Mouse (Mus musculus): ENCODE measurements around the gene Dolk. TPM values are rescaled to one million over a fixed set of nuclear protein-coding genes. Genes with fewer than 3 reads are reported as not detected.

The Dolk gene
- polyA plus RNA-seq, 1 experiment from 2014 or later, result 14.0 TPM

- Histone ChIP-seq H3K27ac (no peak overlapping the region), H3K4me3 (replicated peaks) (no peak overlapping the region), H3K9ac (no peak overlapping the region), H3K4me1 (replicated peaks) (no peaks in the 10 kb centered on the region), H3K4me2 (no peak overlapping the region), H3K9me3 (replicated peaks) (no peaks in the 10 kb centered on the region), H3K36me3 (peaks cover 79% of the 10 kb centered on the region), H3K27me3 (no peaks in the 10 kb centered on the region)
- DNase-seq, result no peak
- ATAC-seq (ENCODE audit: low read depth), result no peak
- WGBS (ENCODE audit: insufficient replicate concordance), result 78% methylated on average over 5 of the region's 5 CpGs
Measured at GRCm38 (mm10) chr2:30299966-30300365, 13.8 kb upstream of the Dolk start.

GRCm38 (mm10) chr2:30299525-30299924 lies 13.4 kb upstream of the Dolk start:
- H3K4me3 ChIP-seq (replicated peaks), result no peak overlapping the region
- no peaks in the 10 kb centered on the region for H3K4me1 ChIP-seq (replicated peaks)
- ATAC-seq (ENCODE audit: low read depth), result no peak
- WGBS (ENCODE audit: insufficient replicate concordance), result 64% methylated on average over 3 of the region's 3 CpGs
- no peaks in the 10 kb centered on the region for H3K27me3 ChIP-seq
- no peak for DNase-seq
- no peaks in the 10 kb centered on the region for H3K9me3 ChIP-seq (replicated peaks)
- no peak overlapping the region for H3K27ac ChIP-seq
- H3K9ac ChIP-seq, result no peak overlapping the region
- H3K36me3 ChIP-seq, result peaks cover 75% of the 10 kb centered on the region
- H3K4me2 ChIP-seq, result no peak overlapping the region

GRCm38 (mm10) chr2:30287027-30287373 lies 866 bp upstream of the Dolk start:
- H3K9ac ChIP-seq, result peak overlapping the region; percentile 89
- ATAC-seq (ENCODE audit: low read depth) (no peak), DNase-seq (peak; percentile 19)
- H3K36me3 ChIP-seq, result peaks cover 15% of the 10 kb centered on the region; the same call in 1 of the 2 replicates
- peaks cover 40% of the 10 kb centered on the region for H3K4me1 ChIP-seq (replicated peaks)
- under 1% methylated on average over 10 of the region's 10 CpGs for WGBS (ENCODE audit: insufficient replicate concordance)
- H3K27ac ChIP-seq, result peak overlapping the region; percentile 84
- no peaks in the 10 kb centered on the region for H3K27me3 ChIP-seq
- H3K4me3 ChIP-seq (replicated peaks), result peak overlapping the region; percentile 90
- peak overlapping the region; percentile 96 for H3K4me2 ChIP-seq
- no peaks in the 10 kb centered on the region for H3K9me3 ChIP-seq (replicated peaks)

GRCm38 (mm10) chr2:30285416-30286181 lies 535 bp downstream of the Dolk start:
- Histone ChIP-seq H3K9me3 (replicated peaks) (no peaks in the 10 kb centered on the region), H3K4me2 (peak overlapping the region; percentile 96), H3K9ac (peak overlapping the region; percentile 89), H3K27me3 (no peaks in the 10 kb centered on the region), H3K36me3 (peaks cover 9% of the 10 kb centered on the region; the same call in 1 of the 2 replicates), H3K27ac (peak overlapping the region; percentile 47; the same call in 1 of the 2 replicates), H3K4me1 (replicated peaks) (peaks cover 40% of the 10 kb centered on the region), H3K4me3 (replicated peaks) (peak overlapping the region; percentile 90)
- WGBS (ENCODE audit: insufficient replicate concordance), result 9% methylated on average over 38 of the region's 38 CpGs
- DNase-seq (no peak), ATAC-seq (ENCODE audit: low read depth) (peak; percentile 62)

- Histone ChIP-seq H3K27me3 (no peaks in the 10 kb centered on the region), H3K9ac (peak overlapping the region; percentile 89; the same call in 1 of the 2 replicates), H3K4me1 (replicated peaks) (peaks cover 38% of the 10 kb centered on the region), H3K27ac (no peak overlapping the region), H3K4me3 (replicated peaks) (peak overlapping the region; percentile 90), H3K4me2 (peak overlapping the region; percentile 96), H3K9me3 (replicated peaks) (no peaks in the 10 kb centered on the region), H3K36me3 (0 out of 2 replicates have a peak, but pooled peaks cover 3% of the 10 kb centered on the region)
- no peak for ATAC-seq (ENCODE audit: low read depth)
- no peak for DNase-seq
- WGBS (ENCODE audit: insufficient replicate concordance), result 67% methylated on average over 5 of the region's 5 CpGs
Measured at GRCm38 (mm10) chr2:30285004-30285403, 1.1 kb downstream of the Dolk start.

GRCm38 (mm10) chr2:30283193-30283592 lies 2.9 kb downstream of the Dolk start:
- WGBS (ENCODE audit: insufficient replicate concordance), result 79% methylated on average over 2 of the region's 2 CpGs
- H3K4me1 ChIP-seq (replicated peaks), result peaks cover 32% of the 10 kb centered on the region
- H3K4me2 ChIP-seq, result no peak overlapping the region
- DNase-seq (no peak), ATAC-seq (ENCODE audit: low read depth) (no peak)
- H3K9me3 ChIP-seq (replicated peaks), result no peaks in the 10 kb centered on the region
- no peak overlapping the region for H3K27ac ChIP-seq
- H3K4me3 ChIP-seq (replicated peaks), result no peak overlapping the region
- no peak overlapping the region for H3K9ac ChIP-seq
- no peaks in the 10 kb centered on the region for H3K27me3 ChIP-seq
- 0 out of 2 replicates have a peak, but pooled peaks cover 3% of the 10 kb centered on the region for H3K36me3 ChIP-seq

- Histone ChIP-seq H3K27ac (no peak overlapping the region), H3K9me3 (replicated peaks) (no peaks in the 10 kb centered on the region), H3K9ac (no peak overlapping the region), H3K27me3 (no peaks in the 10 kb centered on the region), H3K36me3 (0 out of 2 replicates have a peak, but pooled peaks cover 7% of the 10 kb centered on the region), H3K4me1 (replicated peaks) (peaks cover 19% of the 10 kb centered on the region), H3K4me2 (no peak overlapping the region), H3K4me3 (replicated peaks) (no peak overlapping the region)
- ATAC-seq (ENCODE audit: low read depth) (no peak), DNase-seq (no peak)
- 54% methylated on average over 3 of the region's 3 CpGs for WGBS (ENCODE audit: insufficient replicate concordance)
Measured at GRCm38 (mm10) chr2:30281651-30282050, 4.5 kb downstream of the Dolk start.

- no peak within 1 kb of the TSS for H3K9ac ChIP-seq
- peaks cover 19% of the 10 kb centered on the region for H3K4me1 ChIP-seq (replicated peaks)
- 84% methylated on average over 11 of the region's 11 CpGs for WGBS (ENCODE audit: insufficient replicate concordance)
- H3K4me2 ChIP-seq, result no peak within 1 kb of the TSS
- DNase-seq, result no peak
- H3K4me3 ChIP-seq (replicated peaks), result no peak within 1 kb of the TSS
- no peaks in the 10 kb centered on the region for H3K9me3 ChIP-seq (replicated peaks)
- H3K36me3 ChIP-seq, result 0 out of 2 replicates have a peak, but pooled peaks cover 7% of the 10 kb centered on the region
- H3K27ac ChIP-seq, result no peak within 1 kb of the TSS
- ATAC-seq (ENCODE audit: low read depth), result no peak
- no peaks in the 10 kb centered on the region for H3K27me3 ChIP-seq
Measured at GRCm38 (mm10) chr2:30280743-30281142, 5.4 kb downstream of the Dolk start, which contains the start of gene Gm28038. Gm28038 (plus strand) TSS chr2:30281043.

GRCm38 (mm10) chr2:30270134-30270533 lies 16.0 kb downstream of the Dolk start:
- Histone ChIP-seq H3K4me2 (no peak overlapping the region), H3K4me3 (replicated peaks) (no peak overlapping the region), H3K9me3 (replicated peaks) (no peaks in the 10 kb centered on the region), H3K4me1 (replicated peaks) (peaks cover 42% of the 10 kb centered on the region), H3K36me3 (no peaks in the 10 kb centered on the region), H3K27me3 (no peaks in the 10 kb centered on the region), H3K27ac (no peak overlapping the region), H3K9ac (no peak overlapping the region)
- DNase-seq, result peak; percentile 44
- 14% methylated on average over 1 of the region's 1 CpGs for WGBS (ENCODE audit: insufficient replicate concordance)
- ATAC-seq (ENCODE audit: low read depth), result peak; percentile 29

GRCm38 (mm10) chr2:30269241-30269990 lies 16.7 kb downstream of the Dolk start:
- 63% methylated on average over 17 of the region's 17 CpGs for whole genome bisulfite sequencing (ENCODE audit: insufficient replicate concordance)
- ATAC-seq (ENCODE audit: low read depth), result no peak
- no peak overlapping the region for H3K4me2 ChIP-seq
- H3K27ac ChIP-seq, result peak overlapping the region; percentile 13; the same call in 1 of the 2 replicates
- DNase-seq, result no peak
- no peak overlapping the region for H3K4me3 ChIP-seq (replicated peaks)
- peaks cover 4% of the 10 kb centered on the region for H3K36me3 ChIP-seq
- H3K9ac ChIP-seq, result no peak overlapping the region
- H3K27me3 ChIP-seq, result no peaks in the 10 kb centered on the region
- H3K9me3 ChIP-seq (replicated peaks), result no peaks in the 10 kb centered on the region
- peaks cover 45% of the 10 kb centered on the region for H3K4me1 ChIP-seq (replicated peaks)

- H3K4me3 ChIP-seq (replicated peaks), result no peak overlapping the region
- H3K27ac ChIP-seq, result no peak overlapping the region
- DNase-seq (no peak), ATAC-seq (ENCODE audit: low read depth) (no peak)
- H3K4me2 ChIP-seq, result no peak overlapping the region
- 0 out of 2 replicates have a peak overlapping the region, but pooled peaks have one; percentile 1 for H3K9ac ChIP-seq
- no peaks in the 10 kb centered on the region for H3K27me3 ChIP-seq
- H3K4me1 ChIP-seq (replicated peaks), result peaks cover 45% of the 10 kb centered on the region
- H3K36me3 ChIP-seq, result peaks cover 14% of the 10 kb centered on the region
- WGBS (ENCODE audit: insufficient replicate concordance), result 51% methylated on average over 4 of the region's 4 CpGs
- no peaks in the 10 kb centered on the region for H3K9me3 ChIP-seq (replicated peaks)
Measured at GRCm38 (mm10) chr2:30268371-30268770, 17.8 kb downstream of the Dolk start.
